Mouse (Mus musculus) midbrain, embryonic 14.5 days (tissue): ENCODE measurements around the gene Pde10a. TPM values are rescaled to one million over a fixed set of nuclear protein-coding genes. Genes with fewer than 3 reads are reported as not detected.

ENCODE experiments used
- ATAC-seq: fragments of 200-750 bp; cut with Nextera tagmentation; 2 replicates; pipeline ENCODE4 v1.8.0; 2017; ENCODE audit warnings: moderate number of reproducible peaks, moderate library complexity; ENCODE audit not compliant: low FRiP score, low TSS enrichment
- DNase-seq: peaks from one replicate; pipeline ENCODE4 v3.0.0-alpha.2; 2015
- H3K27ac ChIP-seq: fragments of 300-500 bp; sonication (generic); replicated peaks from 2 replicates; pipeline ENCODE4 v1.5.1; 2014; ENCODE audit warnings: mild to moderate bottlenecking, low read depth, low read length, moderate library complexity
- H3K27me3 ChIP-seq: fragments of 300-500 bp; sonication (generic); 2 replicates; pipeline ENCODE4 v1.6.1; 2014; ENCODE audit warnings: low read length, control low read depth, mixed read lengths; ENCODE audit not compliant: control insufficient read depth, insufficient read depth
- H3K36me3 ChIP-seq: fragments of 300-500 bp; sonication (generic); 2 replicates; pipeline ENCODE4 v1.6.1; 2014; ENCODE audit warnings: low read length, control low read depth; ENCODE audit not compliant: control insufficient read depth, insufficient read depth
- H3K4me1 ChIP-seq: fragments of 300-500 bp; sonication (generic); 2 replicates; pipeline ENCODE4 v1.6.1; 2014; ENCODE audit warnings: mild to moderate bottlenecking, antibody characterized with exemption, low read length, control low read depth; ENCODE audit not compliant: control insufficient read depth, insufficient read depth
- H3K4me2 ChIP-seq: fragments of 300-500 bp; sonication (generic); 2 replicates; pipeline ENCODE4 v1.6.1; 2014; ENCODE audit warnings: mild to moderate bottlenecking, low read length, moderate library complexity
- H3K4me3 ChIP-seq: fragments of 300-500 bp; sonication (generic); replicated peaks from 2 replicates; pipeline ENCODE4 v1.5.1; 2014; ENCODE audit warnings: low read depth, low read length
- H3K9ac ChIP-seq: fragments of 300-500 bp; sonication (generic); replicated peaks from 2 replicates; pipeline ENCODE4 v1.6.1; 2014; ENCODE audit warnings: mild to moderate bottlenecking, low read length, moderate library complexity
- H3K9me3 ChIP-seq: fragments of 300-500 bp; sonication (generic); 2 replicates; pipeline ENCODE4 v1.6.1; 2016; ENCODE audit warnings: low read length, control low read depth, mixed read lengths; ENCODE audit not compliant: control insufficient read depth
- WGBS: fragments of 180-500 bp; shearing (Covaris S2); extraction: QIAGEN DNeasy Blood & Tissue Kit; methylation state at CpG from one replicate; pipeline ENCODE4 v1.1.7; 2014; 5-methylcytosine and 5-hydroxymethylcytosine counted together
- polyA plus RNA-seq: library from polyadenylated mRNA; unstranded; fragments of >200 nt; fragmentation: Nextera tagmentation; extraction: Ambion mirVana; gene quantifications from 2 replicates; pipeline ENCODE4 v1.2.1, GENCODE M21; 2014

The Pde10a gene
- polyA plus RNA-seq, 1 experiment from 2014 or later, result 14.1 TPM

DNA sequence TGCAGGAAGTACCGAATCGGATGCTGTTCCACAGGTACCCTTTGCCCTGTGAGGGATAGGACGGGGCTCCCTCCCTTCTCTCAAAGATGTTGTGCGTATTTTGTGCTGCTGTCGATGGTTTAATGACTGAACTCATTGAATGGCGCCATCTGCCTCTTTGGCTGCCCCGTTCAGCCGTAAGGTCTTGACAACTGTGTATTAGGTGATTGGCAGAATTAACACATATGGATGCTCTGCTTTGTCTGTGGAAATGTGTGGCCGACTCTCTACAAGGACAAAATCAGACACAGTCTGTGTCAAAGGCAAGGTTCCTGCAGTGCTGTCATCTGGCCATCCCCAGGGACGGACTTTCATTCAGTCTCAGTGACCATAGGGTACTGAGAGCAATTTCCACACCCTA is 372.6 kb downstream of the Pde10a start:
- ATAC-seq (no peak), DNase-seq (no peak)

GRCm38 (mm10) chr17:8898221-8898620 is 373.0 kb downstream of the Pde10a start:
- no peak overlapping the region for H3K4me2 ChIP-seq
- no peaks in the 10 kb centered on the region for H3K27me3 ChIP-seq
- 90% methylated on average over 8 of the region's 8 CpGs for WGBS
- no peaks in the 10 kb centered on the region for H3K4me1 ChIP-seq
- DNase-seq (no peak), ATAC-seq (no peak)
- H3K27ac ChIP-seq, result no peak overlapping the region
- no peaks in the 10 kb centered on the region for H3K36me3 ChIP-seq
- H3K4me3 ChIP-seq, result no peak overlapping the region
- H3K9ac ChIP-seq, result no peak overlapping the region
- H3K9me3 ChIP-seq, result no peaks in the 10 kb centered on the region

More for the DNA sequence above, 372.6 kb downstream of the Pde10a start:
- Histone ChIP-seq H3K36me3 (no peaks in the 10 kb centered on the region), H3K27me3 (no peaks in the 10 kb centered on the region), H3K9me3 (no peaks in the 10 kb centered on the region), H3K9ac (no peak overlapping the region), H3K27ac (no peak overlapping the region), H3K4me2 (no peak overlapping the region), H3K4me3 (no peak overlapping the region), H3K4me1 (no peaks in the 10 kb centered on the region)
- WGBS, result 70% methylated on average over 10 of the region's 10 CpGs

DNA sequence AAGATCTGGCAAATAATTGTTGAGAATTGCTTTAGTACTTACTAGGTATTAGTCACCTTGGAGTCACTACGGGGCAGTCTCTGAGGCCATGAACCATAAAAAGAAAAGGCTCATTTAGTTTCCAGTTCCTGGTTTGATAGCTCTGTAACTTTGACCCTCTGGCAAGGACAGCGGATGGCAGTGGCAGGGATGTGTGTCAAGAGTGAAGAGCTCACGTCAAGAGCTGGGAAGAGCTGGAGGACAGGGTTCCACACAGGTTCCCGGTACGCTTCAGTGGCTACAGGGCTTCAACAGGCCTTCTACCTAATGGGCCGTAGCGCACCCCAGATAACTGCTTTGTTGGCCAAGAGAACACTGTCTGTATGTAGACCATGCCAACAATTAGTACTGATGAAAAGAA is 374.0 kb downstream of the Pde10a start:
- Histone ChIP-seq H3K27ac (no peak overlapping the region), H3K9ac (no peak overlapping the region), H3K4me1 (no peaks in the 10 kb centered on the region), H3K4me3 (no peak overlapping the region), H3K36me3 (no peaks in the 10 kb centered on the region), H3K9me3 (no peaks in the 10 kb centered on the region), H3K4me2 (no peak overlapping the region), H3K27me3 (no peaks in the 10 kb centered on the region)
- DNase-seq, result no peak
- WGBS, result 89% methylated on average over 7 of the region's 7 CpGs
- ATAC-seq, result no peak

DNA sequence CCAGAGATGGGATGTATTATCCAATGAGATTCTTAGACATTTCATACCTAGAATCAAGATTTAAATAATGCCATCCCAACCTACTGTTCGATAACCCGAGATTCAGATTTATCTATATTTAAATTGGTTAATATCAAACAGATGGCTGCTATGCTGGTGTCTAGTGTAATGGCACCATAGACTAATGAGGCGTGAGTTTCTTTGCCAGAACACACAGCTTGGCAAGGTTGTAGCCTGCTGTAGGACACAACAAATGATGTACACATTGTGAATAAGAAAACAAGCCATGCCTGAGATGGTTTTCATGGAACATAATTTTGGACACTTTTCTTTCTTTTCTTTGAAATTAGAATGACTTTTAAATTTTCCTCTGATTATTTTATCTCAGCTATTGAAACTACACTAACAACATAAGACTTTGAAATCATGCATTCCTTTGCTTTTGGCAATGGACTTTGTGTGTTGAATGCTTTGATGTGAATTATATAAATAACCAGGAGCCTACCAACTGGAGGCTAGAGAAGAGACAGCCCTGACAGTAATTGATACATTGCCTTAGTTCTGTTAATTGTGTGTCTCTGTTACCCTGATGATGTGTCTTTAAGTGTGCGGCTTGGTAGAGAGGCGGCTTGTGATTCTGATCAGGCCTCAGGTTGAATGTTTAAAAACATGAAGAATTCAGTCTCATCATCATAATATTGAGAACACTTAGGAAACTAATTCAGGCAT is 378.5 kb downstream of the Pde10a start:
- no peak overlapping the region for H3K9ac ChIP-seq
- DNase-seq (no peak), ATAC-seq (no peak)
- H3K4me3 ChIP-seq, result no peak overlapping the region
- no peaks in the 10 kb centered on the region for H3K36me3 ChIP-seq
- H3K27me3 ChIP-seq, result no peaks in the 10 kb centered on the region
- no peaks in the 10 kb centered on the region for H3K4me1 ChIP-seq
- 95% methylated on average over 5 of the region's 5 CpGs for WGBS
- no peaks in the 10 kb centered on the region for H3K9me3 ChIP-seq
- no peak overlapping the region for H3K4me2 ChIP-seq
- no peak overlapping the region for H3K27ac ChIP-seq

- 71% methylated on average over 5 of the region's 5 CpGs for WGBS
Measured at GRCm38 (mm10) chr17:8910571-8910970, 385.4 kb downstream of the Pde10a start.

GRCm38 (mm10) chr17:8912933-8913332 is 387.8 kb downstream of the Pde10a start:
- DNase-seq, result no peak
- Histone ChIP-seq H3K4me3 (no peak overlapping the region), H3K4me2 (no peak overlapping the region), H3K36me3 (no peaks in the 10 kb centered on the region), H3K9ac (no peak overlapping the region), H3K4me1 (no peaks in the 10 kb centered on the region), H3K27me3 (no peaks in the 10 kb centered on the region), H3K9me3 (no peaks in the 10 kb centered on the region), H3K27ac (no peak overlapping the region)
- WGBS, result 90% methylated on average over 3 of the region's 3 CpGs
- no peak for ATAC-seq

More at GRCm38 (mm10) chr17:8910571-8910970, 385.4 kb downstream of the Pde10a start:
- no peak for ATAC-seq
- no peak overlapping the region for H3K9ac ChIP-seq
- no peak for DNase-seq
- no peaks in the 10 kb centered on the region for H3K9me3 ChIP-seq
- H3K4me1 ChIP-seq, result no peaks in the 10 kb centered on the region
- no peak overlapping the region for H3K27ac ChIP-seq
- H3K4me3 ChIP-seq, result no peak overlapping the region
- H3K27me3 ChIP-seq, result no peaks in the 10 kb centered on the region
- no peak overlapping the region for H3K4me2 ChIP-seq
- no peaks in the 10 kb centered on the region for H3K36me3 ChIP-seq

DNA sequence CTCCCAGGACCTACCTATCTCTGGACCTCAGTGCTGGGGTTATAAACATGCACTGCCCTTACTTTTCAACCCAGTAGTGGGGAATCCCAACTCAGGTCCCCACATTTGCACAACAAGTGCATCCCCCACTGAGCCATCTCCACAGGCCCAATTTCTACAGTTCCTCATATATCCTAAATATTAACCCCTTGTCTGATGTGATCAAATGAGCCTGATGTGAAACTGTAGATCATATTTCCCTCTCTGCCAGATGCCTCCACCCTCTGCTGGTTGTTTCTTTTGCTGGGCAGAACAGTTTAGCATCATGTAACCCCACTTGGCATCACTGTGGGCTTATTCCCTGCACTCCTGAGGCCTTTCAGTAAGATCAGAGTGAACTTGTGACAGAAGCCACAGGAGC is 390.5 kb downstream of the Pde10a start:
- Histone ChIP-seq H3K9me3 (no peaks in the 10 kb centered on the region), H3K27ac (no peak overlapping the region), H3K4me1 (no peaks in the 10 kb centered on the region), H3K4me3 (no peak overlapping the region), H3K36me3 (no peaks in the 10 kb centered on the region), H3K9ac (no peak overlapping the region), H3K4me2 (no peak overlapping the region), H3K27me3 (no peaks in the 10 kb centered on the region)
- no peak for ATAC-seq
- no peak for DNase-seq

- Histone ChIP-seq H3K9ac (no peak overlapping the region), H3K27ac (no peak overlapping the region), H3K4me3 (no peak overlapping the region), H3K36me3 (no peaks in the 10 kb centered on the region), H3K4me1 (no peaks in the 10 kb centered on the region), H3K4me2 (no peak overlapping the region), H3K27me3 (no peaks in the 10 kb centered on the region), H3K9me3 (no peaks in the 10 kb centered on the region)
- 60% methylated on average over 4 of the region's 4 CpGs for WGBS
- no peak for DNase-seq
- no peak for ATAC-seq
Measured at GRCm38 (mm10) chr17:8923074-8923473, 397.9 kb downstream of the Pde10a start.

DNA sequence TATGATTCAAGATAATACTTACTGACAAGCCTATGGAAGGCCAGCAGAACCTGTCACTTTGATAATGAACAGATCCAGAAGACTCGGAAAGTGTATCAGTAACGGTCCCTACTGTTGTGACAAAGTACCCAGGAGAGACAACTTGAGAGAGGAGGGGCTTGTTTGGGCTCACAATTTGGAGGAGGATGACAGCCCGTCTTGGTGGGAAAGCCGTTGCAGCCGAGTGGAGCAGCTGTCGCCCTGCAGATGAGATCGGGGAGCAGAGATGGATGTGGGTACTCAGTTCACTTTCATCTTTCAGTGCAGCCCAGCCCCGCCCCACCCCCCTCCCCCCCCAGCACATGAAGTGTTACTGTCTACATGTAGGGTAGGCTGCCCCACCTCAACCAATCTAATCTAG is 398.6 kb downstream of the Pde10a start:
- Histone ChIP-seq H3K4me3 (no peak overlapping the region), H3K9me3 (no peaks in the 10 kb centered on the region), H3K27ac (no peak overlapping the region), H3K4me2 (no peak overlapping the region), H3K4me1 (no peaks in the 10 kb centered on the region), H3K27me3 (no peaks in the 10 kb centered on the region), H3K9ac (no peak overlapping the region), H3K36me3 (no peaks in the 10 kb centered on the region)
- ATAC-seq (no peak), DNase-seq (no peak)
- 71% methylated on average over 8 of the region's 8 CpGs for WGBS
